Mouse (Mus musculus) liver, embryonic 16.5 days (tissue): ENCODE data around the gene Uqcr10. TPM values are rescaled to one million over a fixed set of nuclear protein-coding genes. Genes with fewer than 3 reads are reported as not detected.

Source experiments
- polyA plus RNA-seq: library from polyadenylated mRNA; unstranded; fragments of >200 nt; fragmentation: Nextera tagmentation; extraction: Ambion mirVana; gene quantifications from 2 replicates; pipeline ENCODE4 v1.2.1, GENCODE M21; 2015

Gene Uqcr10
- polyA plus RNA-seq, 1 experiment from 2014 or later = 606 TPM

Other genes starting within 250 kb of the Uqcr10 start
- 32.8 and 36.5 TPM in 2 replicates for gene Mtmr3, start 109.5 kb downstream of the Uqcr10 start, polyA plus RNA-seq
- gene Gm11032, start 84.3 kb downstream of the Uqcr10 start, polyA plus RNA-seq = not detected in 2 replicates
- 16.5 and 18.2 TPM in 2 replicates for gene Ascc2, start 66.6 kb downstream of the Uqcr10 start, polyA plus RNA-seq
- 21.4 and 21.7 TPM in 2 replicates for gene Zmat5, start 336 bp upstream of the Uqcr10 start, polyA plus RNA-seq
- 0.04 and 0.06 TPM in 2 replicates for gene Cabp7, start 42.4 kb upstream of the Uqcr10 start, polyA plus RNA-seq
- gene Nf2, start 145.2 kb upstream of the Uqcr10 start, polyA plus RNA-seq = 11.1 and 11.9 TPM in 2 replicates
- gene Nipsnap1, start 169.6 kb upstream of the Uqcr10 start, polyA plus RNA-seq = 101 and 106 TPM in 2 replicates
- 12.6 and 13.2 TPM in 2 replicates for gene Thoc5, start 191.0 kb upstream of the Uqcr10 start, polyA plus RNA-seq
- 0.11 and 0.14 TPM in 2 replicates for gene Nefh, start 243.7 kb upstream of the Uqcr10 start, polyA plus RNA-seq